Mouse (Mus musculus) megakaryocyte progenitor cell, adult 5-6 weeks (primary cell): ENCODE results near the gene Tyw3. TPM values are rescaled to one million over a fixed set of nuclear protein-coding genes. Genes with fewer than 3 reads are reported as not detected.

Source experiments
- ATAC-seq: replicated peaks from 2 replicates; pipeline ENCODE4 v1.8.0; 2016; ENCODE audit warnings: mild to moderate bottlenecking, moderate TSS enrichment, inconsistent platforms; ENCODE audit not compliant: poor library complexity
- total RNA-seq, 2 experiments: library from RNA; stranded (forward) in 1 of 2; stranded (reverse) in 1 of 2; fragments of 157-497, 149-512 nt in 1 of 2; fragments of 200-1000 nt in 1 of 2; gene quantifications; 2 replicates each; pipeline versions ENCODE4 v1.2.3 to v1.2.4; 2015 to 2017

Tyw3 gene
- total RNA-seq, 2 experiments from 2014 or later, result 2.4 to 3.8 TPM

GRCm38 (mm10) chr3:154570029-154570575 lies 26.8 kb downstream of the Tyw3 start:
- ATAC-seq, result no peak

- no peak for ATAC-seq
Measured at GRCm38 (mm10) chr3:154565437-154565836, 31.5 kb downstream of the Tyw3 start.

GRCm38 (mm10) chr3:154562192-154562591 lies 34.7 kb downstream of the Tyw3 start:
- ATAC-seq, result no peak

GRCm38 (mm10) chr3:154551035-154551411 lies 45.9 kb downstream of the Tyw3 start:
- ATAC-seq, result no peak

GRCm38 (mm10) chr3:154550326-154551034 lies 46.4 kb downstream of the Tyw3 start:
- ATAC-seq, result no peak

GRCm38 (mm10) chr3:154548868-154549301 lies 48.0 kb downstream of the Tyw3 start:
- no peak for ATAC-seq

- peak; percentile 26; the same call in 1 of the 2 replicates for ATAC-seq
Measured at GRCm38 (mm10) chr3:154547549-154548426, 49.1 kb downstream of the Tyw3 start.

- no peak for ATAC-seq
Measured at GRCm38 (mm10) chr3:154546234-154546633, 50.7 kb downstream of the Tyw3 start.

- ATAC-seq, result no peak
Measured at GRCm38 (mm10) chr3:154540086-154540911, 56.6 kb downstream of the Tyw3 start.

GRCm38 (mm10) chr3:154536134-154536533 lies 60.8 kb downstream of the Tyw3 start:
- no peak for ATAC-seq

GRCm38 (mm10) chr3:154533246-154533645 lies 63.7 kb downstream of the Tyw3 start:
- no peak for ATAC-seq

GRCm38 (mm10) chr3:154528973-154529372 lies 67.9 kb downstream of the Tyw3 start:
- ATAC-seq, result no peak

GRCm38 (mm10) chr3:154526610-154527009 lies 70.3 kb downstream of the Tyw3 start:
- ATAC-seq, result no peak

Other genes with a start within 250 kb of the Tyw3 start
- 3.2 and 6.1 TPM in 2 replicates for gene Cryz, start 393 bp downstream of the Tyw3 start, total RNA-seq (2015)
- 3.3 and 3.5 TPM in 2 replicates for gene Cryz, start 393 bp downstream of the Tyw3 start, total RNA-seq (2017)
- not detected in 2 replicates for gene Erich3, start 66.8 kb upstream of the Tyw3 start, total RNA-seq (2015)
- not detected in 2 replicates for gene Erich3, start 66.8 kb upstream of the Tyw3 start, total RNA-seq (2017)